Mouse (Mus musculus) small intestine, adult 2 months (tissue): ENCODE data around the gene Svs3a.
"Not testable (repeated sequence)": the region's sequence is repeated elsewhere in the genome, so short reads cannot be mapped to it uniquely, and the experiment has no call there.

Experiments
- CTCF ChIP-seq: fragments of 200-500 bp; IDR thresholded peaks from 2 replicates; pipeline ENCODE4 v1.5.1; 2012; ENCODE audit warnings: low read depth, mild to moderate bottlenecking, control low read depth, inconsistent platforms, low read length, moderate library complexity, mixed read lengths; ENCODE audit not compliant: insufficient replicate concordance, insufficient read length; ENCODE audit errors: extremely low read depth
- POLR2A ChIP-seq: fragments of 200-500 bp; IDR thresholded peaks from 2 replicates; pipeline ENCODE4 v1.6.1; 2012; ENCODE audit warnings: low read depth, mild to moderate bottlenecking, control low read depth, inconsistent platforms, low read length, moderate library complexity

- not testable (repeated sequence) for TF ChIP-seq CTCF, POLR2A
Measured at GRCm38 (mm10) chr2:164288968-164289367, at the start of gene Svs3a.
